Mouse (Mus musculus) right cerebral cortex, postnatal 4 days (tissue): ENCODE results near the gene Ubxn10.

Experiments
- DNase-seq: peaks from one replicate; pipeline ENCODE4 v3.0.0-alpha.2; 2022

Gene Ubxn10

DNA sequence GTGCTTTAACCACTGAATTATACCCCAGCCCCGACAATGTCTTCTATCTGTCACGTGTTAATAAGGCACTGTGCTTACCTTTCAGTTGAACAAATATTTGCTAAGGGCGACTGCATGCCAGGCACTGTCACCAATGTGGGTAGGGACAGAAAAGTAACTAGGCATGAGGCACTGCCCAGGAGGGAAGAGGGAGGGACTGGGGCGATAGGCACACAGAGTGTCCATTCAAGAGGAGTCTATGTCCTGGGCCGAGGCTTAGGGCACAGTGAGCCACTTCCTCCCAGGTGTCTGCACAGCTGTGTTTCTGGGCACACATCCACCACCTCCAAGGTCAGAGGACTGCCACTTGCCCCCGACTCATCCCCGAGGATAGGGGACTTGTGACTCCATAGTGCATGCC lies at the start of gene Ubxn10:
TSS of gene Ubxn10 (minus strand) at position 137 of the 400 bp plus-strand sequence.
- DNase-seq, result no peak

DNA sequence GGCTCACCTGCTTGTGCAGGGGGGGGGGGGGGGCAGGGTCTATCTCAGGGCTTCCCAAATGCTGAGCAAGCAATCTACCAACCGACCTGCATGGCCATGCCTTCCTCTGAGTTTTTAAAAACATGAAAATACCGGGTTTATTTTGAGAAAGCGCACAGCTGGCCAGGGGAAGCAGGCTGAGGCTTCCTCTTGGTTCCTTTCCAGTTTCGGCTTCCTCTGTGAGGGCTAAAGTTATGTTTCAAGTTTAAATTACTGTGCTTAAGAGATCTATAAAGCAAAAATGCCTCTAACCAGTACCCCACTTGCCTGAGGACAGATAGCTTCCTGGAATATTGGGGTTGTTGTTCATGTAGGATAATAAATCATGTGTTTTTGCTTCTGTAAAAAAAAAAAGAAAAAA lies 49.2 kb upstream of the Ubxn10 start:
- DNase-seq, result no peak

DNA sequence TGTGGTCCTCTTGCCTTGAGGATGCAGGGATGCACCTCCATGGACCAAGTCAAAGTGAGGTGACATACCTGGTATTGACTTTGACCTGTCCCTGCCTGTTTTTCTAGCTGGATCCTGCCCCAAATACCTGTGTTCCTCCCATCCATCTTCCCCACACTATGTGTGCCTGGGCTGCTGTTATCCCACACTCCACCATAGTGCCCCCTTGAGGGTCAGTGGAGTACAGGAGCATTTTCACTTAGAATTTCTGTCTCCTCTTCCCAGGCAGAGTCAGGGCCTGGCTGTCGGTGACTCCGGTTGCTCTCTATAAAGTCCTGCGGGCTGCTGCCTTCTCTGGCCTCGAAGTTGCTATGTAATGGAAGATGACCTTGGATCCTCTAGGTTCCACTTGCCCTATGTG lies 48.8 kb upstream of the Ubxn10 start:
- no peak for DNase-seq

DNA sequence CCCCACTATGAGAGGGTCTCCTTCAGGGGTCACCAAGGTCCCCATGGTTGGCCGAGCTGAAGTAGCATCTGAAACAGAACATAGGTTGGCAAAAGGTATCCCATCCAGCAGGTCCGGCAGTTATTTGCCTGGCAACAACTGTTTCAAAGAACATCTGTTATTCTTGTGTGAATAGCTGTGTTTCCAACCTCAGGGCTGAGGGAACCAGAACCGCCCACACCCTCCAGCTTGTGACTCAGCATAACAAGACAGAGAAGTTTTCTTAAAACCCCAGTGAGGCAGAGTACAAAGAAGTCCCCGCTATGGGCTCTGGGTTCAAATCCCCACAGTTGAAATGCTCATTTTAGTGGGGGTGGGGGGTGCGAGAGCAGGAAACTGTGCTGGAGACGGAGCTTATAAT lies 45.1 kb upstream of the Ubxn10 start:
- DNase-seq, result no peak

DNA sequence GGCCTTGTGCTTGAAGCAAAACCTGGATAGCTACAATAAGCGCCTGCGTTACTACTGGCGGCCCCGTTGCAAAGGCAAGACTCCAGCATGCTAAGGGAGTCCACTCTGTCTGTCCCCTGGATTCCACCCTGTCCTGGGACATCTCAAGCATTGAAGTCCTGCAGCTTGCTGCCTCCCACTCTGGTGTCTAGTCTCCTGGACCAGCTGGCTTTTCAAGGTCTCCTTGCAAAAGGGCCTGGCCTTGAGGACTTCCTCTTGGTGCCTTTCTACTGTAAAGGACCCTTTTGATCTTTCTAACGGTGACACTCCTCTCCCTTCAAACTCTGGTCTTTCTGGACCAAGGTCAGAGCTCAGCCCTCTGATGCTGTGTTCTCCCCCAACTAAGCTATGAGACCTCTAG lies 43.3 kb upstream of the Ubxn10 start:
- DNase-seq, result no peak

DNA sequence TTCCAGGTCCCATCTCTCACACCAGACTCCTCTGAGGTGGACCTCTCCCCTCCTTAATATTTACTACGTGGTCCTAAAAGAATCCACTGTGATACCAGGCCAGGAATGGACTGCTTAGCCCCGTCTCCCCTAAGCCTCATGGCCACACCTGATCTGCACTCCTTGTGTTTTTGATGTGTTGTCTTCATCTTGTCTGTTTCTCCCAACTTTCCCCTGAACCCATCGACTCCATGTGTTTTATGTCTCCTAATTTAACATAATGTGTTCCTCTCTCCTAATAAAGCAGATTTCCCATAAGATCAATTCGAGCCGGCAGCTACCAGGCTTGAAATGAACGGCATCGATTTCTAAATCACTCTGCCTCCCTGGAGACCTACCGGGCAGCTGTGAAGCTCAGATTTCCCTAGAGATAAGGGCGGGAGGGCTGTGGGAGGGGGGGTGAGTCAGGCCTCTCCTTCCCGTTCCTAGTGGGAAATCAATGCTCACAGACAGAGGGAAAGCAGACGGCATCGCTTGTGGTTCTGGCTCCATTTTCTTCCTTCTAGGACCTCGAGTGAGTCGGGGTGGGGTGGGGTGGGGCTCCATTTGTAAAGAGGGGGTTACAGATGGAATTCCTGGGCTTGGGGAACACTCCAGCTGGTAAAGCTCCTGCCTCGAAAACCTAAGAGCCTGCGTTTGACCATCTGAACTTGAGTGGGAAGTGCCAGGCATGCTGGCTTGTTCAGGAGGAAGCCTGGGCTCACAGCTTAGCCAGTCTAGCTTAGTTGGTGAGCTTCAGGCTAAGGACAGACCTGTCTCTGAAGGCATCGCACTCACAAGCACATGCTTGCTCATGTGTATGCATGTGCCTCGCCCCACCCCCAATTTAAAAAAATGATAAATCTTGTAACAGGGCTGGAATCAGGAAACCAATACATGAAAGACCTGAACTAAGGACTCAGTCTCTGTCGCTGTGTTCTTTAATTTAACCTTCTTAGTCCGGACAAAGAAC lies 40.7 kb upstream of the Ubxn10 start:
- no peak for DNase-seq

DNA sequence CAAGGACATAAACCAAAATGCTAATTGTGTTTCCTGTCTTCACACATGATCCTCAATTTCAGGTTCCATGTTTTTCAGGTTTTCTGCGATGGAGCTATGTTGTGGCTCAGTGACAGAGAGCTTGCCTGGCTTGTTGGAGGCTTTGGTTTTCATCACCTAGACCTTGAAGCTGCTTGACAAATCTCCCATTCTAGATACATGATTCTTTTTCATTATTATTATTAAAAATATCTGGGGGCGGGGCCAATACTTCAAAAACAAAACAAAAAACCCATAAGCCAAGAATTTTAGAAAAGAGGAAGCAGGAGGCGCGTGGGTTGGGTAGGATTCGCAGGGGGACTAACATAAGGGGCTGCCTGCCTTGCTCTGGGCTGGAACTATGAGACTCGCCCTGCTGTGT lies 38.5 kb upstream of the Ubxn10 start, which contains the start of gene Pla2g2d:
TSS of gene Pla2g2d (plus strand) at position 301 of the 400 bp plus-strand sequence.
- no peak for DNase-seq

DNA sequence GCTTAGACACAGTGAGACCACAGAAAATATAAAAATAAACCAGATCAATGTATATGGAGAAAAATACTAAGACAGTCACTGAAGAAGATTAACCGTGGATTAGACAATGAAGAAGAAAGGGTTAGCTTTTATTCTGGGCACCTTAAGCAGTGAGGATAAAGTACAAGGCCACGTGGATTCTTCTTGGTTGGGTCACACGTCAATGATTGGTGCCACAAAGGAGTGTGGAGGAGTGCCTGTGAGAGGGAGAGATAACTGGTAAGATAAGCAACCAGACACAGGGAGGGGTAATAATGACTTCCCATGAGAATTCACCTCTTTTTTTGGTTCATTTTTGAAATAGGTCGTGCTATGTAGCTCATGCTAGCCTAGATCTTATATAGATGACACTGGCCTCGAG lies 35.4 kb upstream of the Ubxn10 start:
- no peak for DNase-seq

DNA sequence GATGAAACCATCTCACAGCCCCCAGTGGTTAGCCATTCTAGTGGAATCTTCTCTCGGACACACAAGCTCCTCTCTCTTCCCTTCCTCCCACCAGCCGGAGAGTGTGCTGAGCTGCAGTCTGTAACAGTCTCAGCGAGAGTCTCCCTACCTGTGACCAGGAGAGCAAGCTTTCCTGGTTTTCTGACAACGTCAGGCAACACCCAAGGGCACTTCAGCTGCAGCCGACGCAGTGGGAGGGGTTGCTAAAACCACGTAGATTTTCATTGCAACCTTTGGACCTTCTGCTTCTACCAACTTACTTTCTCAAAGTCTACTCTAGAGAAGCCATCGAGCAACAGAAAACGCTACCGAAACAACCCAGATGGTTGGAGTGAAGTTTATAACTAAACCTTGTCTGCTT lies 35.0 kb upstream of the Ubxn10 start:
- DNase-seq, result no peak

DNA sequence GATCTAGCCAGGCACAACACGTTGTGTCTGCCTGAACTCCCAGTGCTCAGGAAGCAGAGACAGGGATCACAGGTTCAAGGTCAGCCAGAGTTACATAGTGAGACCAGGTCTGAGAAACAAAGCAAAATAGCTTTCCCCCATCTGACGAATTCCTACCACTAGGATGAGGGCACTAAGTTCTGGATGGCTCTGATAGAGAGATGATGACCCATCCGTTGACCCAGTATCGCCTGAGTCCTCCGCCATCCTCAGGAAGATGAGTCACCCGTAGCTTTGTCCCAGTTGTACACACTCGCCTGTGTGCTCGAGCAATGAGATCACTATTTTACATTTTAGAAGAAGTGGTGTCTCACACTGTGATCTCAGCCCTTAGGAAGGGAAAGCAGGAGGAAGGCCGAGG lies 25.3 kb upstream of the Ubxn10 start:
- DNase-seq, result no peak

DNA sequence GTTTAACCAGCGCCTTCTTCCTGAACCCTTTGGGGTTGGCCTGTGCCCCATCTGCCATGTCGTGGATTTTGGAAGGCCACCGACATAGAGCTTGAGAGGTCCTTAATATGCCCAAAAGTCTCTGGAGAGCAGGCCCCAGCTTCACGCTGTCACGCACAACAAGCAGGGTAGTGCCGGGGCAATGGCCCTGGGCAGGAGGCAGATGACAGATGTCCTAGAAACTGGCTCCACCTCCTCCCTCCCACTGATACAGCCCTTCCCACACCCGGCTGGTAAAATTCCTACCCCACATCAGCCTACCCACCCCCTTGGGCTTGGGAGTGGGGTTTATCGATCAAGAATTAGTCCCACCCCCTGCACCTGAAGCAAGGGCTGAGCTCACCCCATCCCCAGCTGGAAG lies 20.4 kb upstream of the Ubxn10 start, which contains the start of gene Pla2g2f:
TSS of gene Pla2g2f (minus strand) at position 211 of the 400 bp plus-strand sequence.
- DNase-seq, result no peak

DNA sequence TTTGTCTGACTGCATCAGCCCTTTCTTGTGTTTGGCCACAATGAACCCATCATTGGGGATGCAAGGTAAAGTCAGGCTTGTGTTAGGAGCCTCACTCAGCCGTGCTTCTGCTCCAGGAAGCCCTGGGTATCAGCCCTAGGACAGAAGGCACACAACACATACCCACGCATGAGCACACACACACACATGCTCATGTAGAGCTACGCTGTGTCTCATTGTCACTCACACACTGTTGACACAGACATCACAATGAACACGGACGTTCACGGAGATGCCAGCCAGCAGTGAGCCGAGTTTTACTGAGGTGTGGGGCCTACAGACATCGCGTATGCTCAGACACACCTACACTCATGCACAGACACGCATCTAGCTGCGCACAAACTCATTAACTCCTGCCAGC lies 19.0 kb upstream of the Ubxn10 start:
- DNase-seq, result no peak

DNA sequence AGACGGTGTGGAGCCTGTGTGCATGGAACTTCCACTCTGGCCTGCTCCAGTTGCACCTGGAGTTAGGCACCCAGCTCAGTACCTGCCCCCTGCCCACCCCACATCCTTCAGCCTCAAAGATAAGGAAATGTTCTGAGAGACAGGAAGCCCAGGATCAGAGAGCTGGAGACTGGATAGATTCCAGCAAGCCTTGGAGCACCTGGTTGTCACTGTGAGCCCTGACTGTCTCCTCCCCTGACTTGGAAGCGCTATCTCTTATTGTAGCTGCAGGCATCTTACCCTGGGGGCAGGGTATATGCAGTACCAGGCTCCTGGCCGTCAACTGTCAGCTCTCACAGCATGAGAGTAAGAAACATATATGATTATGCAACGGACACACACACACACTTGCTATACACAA lies 18.5 kb upstream of the Ubxn10 start:
- no peak for DNase-seq

DNA sequence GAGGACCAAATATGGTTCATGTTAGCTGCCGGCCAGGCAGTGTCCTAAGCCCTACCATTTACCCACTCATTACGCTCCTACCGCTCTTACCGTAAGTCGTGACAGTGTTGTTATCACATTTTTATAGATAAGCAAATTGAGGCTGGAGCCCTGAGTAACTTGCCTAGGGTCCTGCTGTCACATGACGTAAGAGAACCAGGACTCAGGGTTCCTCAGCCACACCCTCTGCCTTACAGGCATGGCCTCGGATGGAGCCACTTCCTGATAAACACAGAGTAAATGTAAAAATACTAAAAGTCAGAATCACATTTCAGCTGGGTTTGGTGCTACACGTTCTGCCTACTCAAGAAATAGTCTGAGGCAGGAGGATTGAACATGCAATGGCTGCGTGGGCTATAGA lies 17.5 kb upstream of the Ubxn10 start:
- DNase-seq, result no peak

DNA sequence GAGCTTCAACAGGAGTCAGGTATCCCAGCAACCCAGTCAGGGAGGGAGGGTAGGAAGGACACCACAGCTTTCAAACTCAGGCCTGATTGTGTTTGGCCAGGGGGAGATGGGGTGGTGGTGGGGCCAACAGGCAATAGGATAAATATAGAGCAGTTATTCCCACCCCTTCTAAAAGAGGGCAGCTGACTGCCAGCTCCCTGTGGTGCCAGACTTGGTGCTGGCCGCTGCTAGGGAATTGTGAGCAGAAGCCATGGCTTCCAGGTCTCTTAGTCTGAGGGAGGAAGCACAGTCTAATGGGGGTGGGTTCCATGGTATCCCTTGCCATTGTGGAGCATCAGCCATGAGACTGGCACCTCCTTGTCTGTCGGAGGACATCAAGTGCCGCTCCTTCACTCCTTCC lies 16.6 kb upstream of the Ubxn10 start:
- no peak for DNase-seq

DNA sequence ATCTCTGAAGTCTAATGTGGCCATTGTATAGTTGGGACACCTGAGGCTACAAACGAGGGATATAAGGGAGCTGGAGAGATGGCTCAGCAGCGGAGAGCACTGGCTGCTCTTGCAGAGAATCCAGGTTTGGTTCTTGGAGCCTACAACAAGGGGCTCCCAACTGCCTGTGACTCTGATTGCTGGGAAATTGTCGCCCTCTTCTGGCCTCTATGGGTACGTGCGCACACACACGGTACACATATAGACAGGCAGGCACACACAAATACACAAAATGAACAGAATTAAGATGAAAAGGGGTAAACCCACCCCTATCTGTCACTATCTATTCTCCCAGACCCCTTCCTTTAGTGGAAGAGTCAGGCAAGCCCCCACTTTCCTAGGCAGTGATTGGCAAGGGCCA lies 15.6 kb upstream of the Ubxn10 start:
- no peak for DNase-seq

DNA sequence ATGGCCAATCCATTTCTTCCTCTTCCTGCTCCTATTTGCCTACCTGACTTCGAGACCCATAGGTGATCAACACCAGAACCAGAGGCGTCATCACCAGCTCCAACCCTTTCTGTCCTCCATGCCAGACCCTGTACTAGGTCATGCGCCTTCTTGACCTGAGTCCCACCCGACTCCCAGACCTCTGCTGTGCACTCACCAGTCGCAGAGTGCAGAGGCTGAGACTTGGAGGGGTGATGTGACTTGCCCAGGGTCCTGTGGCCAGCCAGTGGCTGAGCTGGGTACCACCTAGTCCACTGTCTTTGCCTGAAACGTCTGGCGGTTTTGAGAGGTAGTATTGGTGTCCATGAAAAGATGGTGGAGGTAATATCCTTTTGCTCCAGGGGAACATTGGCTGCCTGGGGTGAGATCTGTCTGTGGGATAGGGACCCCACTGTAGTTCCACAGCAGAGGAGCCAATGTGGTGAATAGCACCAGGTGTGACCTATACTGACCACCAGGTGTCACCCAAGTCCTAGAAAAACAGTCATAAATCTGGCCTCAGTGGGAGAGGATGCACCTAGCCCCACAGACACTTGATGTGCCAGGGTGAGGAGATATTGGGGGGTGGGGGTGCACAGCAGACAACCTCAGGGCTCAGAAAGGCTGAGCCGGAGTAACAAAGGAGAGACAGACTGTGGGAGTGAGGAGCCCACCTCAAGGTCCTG lies 11.6 kb upstream of the Ubxn10 start:
- peak; percentile 39 for DNase-seq

DNA sequence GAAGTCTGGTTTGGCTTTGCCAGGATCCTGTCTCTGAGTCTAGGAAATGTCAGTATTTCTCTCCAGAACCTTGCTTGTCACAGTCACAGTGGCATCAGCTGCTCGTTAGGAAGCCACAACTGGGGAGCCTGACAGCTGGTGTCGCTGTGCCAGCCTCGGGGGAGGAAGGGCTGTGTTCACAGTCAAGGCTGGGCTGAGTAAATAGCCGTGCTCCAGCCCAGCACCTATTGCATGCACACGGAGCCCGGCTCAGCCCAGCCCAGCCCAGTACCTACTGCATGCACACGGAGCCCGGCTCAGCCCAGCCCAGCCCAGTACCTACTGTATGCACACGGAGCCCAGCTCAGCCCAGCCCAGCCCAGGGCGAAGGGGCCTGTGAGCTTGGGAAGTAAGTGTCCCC lies 10.9 kb upstream of the Ubxn10 start:
- no peak for DNase-seq

DNA sequence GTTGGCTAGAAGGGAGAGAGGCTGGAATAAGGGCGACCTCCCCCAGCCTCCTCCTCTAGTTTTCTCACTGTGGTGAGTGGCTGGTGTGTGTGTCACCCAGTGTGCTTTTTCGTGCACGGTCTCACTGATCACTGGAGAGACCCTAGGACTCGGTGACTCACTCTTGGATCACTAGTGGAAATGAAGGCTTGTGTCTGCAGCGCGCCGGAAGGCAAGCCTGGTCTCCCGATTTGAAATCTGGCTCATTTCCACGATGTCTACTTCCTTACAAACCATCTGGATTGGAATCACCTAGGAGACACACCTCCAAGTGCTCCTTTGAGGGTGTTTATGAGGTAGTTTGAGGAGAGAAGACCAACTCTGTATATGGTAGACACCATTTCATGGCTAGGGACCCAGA lies 9.9 kb upstream of the Ubxn10 start:
- no peak for DNase-seq

DNA sequence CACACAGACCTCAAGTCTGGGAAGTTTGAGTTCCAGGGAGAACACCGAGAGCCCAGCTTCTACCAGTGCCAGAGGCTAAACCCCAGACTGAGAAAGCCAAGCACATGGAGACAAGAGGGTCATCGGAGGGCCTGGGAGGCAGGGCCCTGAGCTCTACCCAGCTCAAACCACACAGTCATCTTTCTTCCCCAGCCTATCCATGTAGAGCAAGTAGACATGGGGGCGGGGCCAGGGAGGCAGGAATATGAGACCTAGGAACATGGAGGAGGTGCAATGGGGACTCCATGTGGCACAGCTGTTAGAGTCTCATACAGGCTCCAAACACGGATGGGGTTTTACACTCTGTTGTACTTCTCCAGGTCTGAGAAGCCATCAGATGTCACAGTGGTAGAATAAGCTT lies 8.9 kb upstream of the Ubxn10 start:
- no peak for DNase-seq

DNA sequence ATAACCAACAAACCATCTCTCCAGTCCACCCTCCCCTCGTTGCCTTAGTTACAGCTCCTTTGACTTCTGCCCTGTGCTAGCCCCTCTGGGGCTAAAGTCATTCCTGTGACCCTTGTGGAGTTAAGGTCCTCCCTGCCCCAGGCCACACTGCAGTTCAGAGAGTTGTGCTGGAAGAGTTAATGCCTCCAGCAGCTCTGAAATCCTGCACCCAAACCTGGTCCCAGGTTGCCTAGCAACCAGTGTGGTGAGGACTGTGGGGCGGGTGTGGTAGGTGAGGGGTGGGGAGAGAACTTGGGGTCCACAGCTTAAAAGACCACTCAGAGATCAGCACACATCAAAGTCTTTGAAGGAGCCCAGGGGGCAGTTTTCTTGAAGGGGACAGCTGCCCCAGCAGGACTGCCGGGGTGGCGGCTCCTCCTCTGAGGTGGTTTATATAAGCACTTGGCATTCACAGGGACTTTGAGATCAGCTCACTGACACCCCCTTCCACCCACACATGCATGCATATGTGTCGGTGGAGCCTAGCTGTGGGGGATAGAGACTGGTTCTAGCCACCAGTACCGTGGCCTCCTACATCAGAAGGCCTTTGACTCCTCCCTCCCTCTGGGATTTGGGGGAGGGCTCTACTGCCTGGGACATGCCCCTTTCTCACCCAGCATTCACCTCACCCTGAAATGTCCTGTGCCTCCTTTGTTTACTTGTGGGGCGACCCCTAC lies 2.3 kb upstream of the Ubxn10 start:
- DNase-seq, result no peak

DNA sequence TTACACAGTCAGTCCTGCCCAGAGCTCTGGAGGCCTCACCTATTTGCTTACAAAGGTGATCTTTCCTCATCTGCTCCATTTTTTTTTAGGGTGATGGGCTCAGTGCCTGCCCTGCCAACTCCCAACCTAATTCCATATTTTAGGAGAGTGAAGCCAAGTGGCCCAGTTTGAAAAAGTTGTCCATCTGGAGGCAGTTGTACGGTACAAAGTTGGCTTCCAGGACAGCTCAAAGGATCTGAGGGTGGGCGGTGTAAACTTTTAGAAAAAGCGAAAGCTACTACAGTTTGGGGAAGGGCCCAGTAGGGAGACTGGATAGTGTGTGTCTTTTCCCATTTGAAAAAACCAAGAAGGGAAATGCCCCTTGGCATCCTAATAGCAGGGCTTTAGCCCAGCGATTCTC lies 2.1 kb downstream of the Ubxn10 start:
- no peak for DNase-seq

DNA sequence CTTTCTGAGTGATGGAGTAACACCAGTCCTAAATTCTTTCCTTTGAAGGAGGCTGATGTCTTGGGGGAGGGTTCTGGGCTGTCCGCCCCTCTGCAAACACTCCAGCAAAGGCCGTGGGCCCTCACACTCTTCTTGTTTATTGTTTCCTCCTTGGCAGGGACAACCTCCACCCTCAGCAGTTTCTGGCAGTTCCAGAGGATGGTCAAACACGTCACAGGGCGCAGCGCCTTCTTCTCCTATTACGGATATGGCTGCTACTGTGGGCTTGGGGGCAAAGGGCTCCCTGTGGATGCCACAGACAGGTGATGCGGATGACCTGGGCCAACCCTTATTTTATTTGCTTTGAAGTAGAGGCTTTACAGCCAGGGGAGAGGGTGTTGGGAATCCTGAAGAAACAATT lies 2.9 kb downstream of the Ubxn10 start:
- no peak for DNase-seq
